Mouse (Mus musculus) C2C12 (cell line): Measurements from ENCODE around the gene Ehf. TPM values are rescaled to one million over a fixed set of nuclear protein-coding genes. Genes with fewer than 3 reads are reported as not detected.

Experiments
- H3K27me3 ChIP-seq: one replicate; pipeline ENCODE4 v1.6.1; 2011; ENCODE audit not compliant: control insufficient read depth, insufficient read depth, insufficient read length
- H3K36me3 ChIP-seq: one replicate; pipeline ENCODE4 v1.6.1; 2011; ENCODE audit not compliant: control insufficient read depth, insufficient read depth
- H3K4me3 ChIP-seq: one replicate; pipeline ENCODE4 v1.5.1; 2011; ENCODE audit warnings: mild to moderate bottlenecking, control low read depth; ENCODE audit not compliant: poor library complexity, insufficient read depth, severe bottlenecking
- H3K79me2 ChIP-seq: one replicate; pipeline ENCODE4 v1.6.1; 2011; ENCODE audit not compliant: control insufficient read depth, insufficient read depth
- H3K79me3 ChIP-seq: one replicate; pipeline ENCODE4 v1.6.1; 2011; ENCODE audit warnings: low read depth, control low read depth
- H3ac ChIP-seq: one replicate; pipeline ENCODE3; 2011; ENCODE audit warnings: low read depth; ENCODE audit not compliant: control insufficient read depth, insufficient read length
- CEBPB ChIP-seq: IDR thresholded peaks from one replicate; pipeline ENCODE4 v1.6.1; 2011; ENCODE audit warnings: low read depth, mild to moderate bottlenecking, control low read depth, moderate library complexity
- CTCF ChIP-seq: IDR thresholded peaks from one replicate; pipeline ENCODE4 v1.5.1; 2011; ENCODE audit not compliant: control insufficient read depth, insufficient read depth, insufficient read length
- FOSL1 ChIP-seq: IDR thresholded peaks from one replicate; pipeline ENCODE4 v1.8.0; 2011; ENCODE audit warnings: mild to moderate bottlenecking, low read length; ENCODE audit not compliant: poor library complexity, insufficient read depth, severe bottlenecking
- MAX ChIP-seq: IDR thresholded peaks from one replicate; pipeline ENCODE4 v1.6.1; 2011; ENCODE audit warnings: mild to moderate bottlenecking, control low read depth
- MYOD1 ChIP-seq: IDR thresholded peaks from one replicate; pipeline ENCODE4 v1.6.1; 2011; ENCODE audit warnings: low read depth; ENCODE audit not compliant: control insufficient read depth, insufficient read length
- MYOG ChIP-seq: IDR thresholded peaks from one replicate; pipeline ENCODE4 v1.6.1; 2011; ENCODE audit not compliant: control insufficient read depth, insufficient read length; ENCODE audit errors: extremely low read depth
- USF1 ChIP-seq: IDR thresholded peaks from one replicate; pipeline ENCODE4 v1.6.1; 2011; ENCODE audit warnings: low read depth, mild to moderate bottlenecking, control low read depth, moderate library complexity
- polyA plus RNA-seq: library from polyadenylated mRNA; unstranded; fragments of >200 nt; fragmentation: generic; extraction: Trizol; gene quantifications from one replicate; pipeline ENCODE4 v1.2.1, GENCODE M21; 2012; ENCODE audit warnings: missing spikeins

Gene Ehf
- polyA plus RNA-seq, 1 experiment = not detected

DNA sequence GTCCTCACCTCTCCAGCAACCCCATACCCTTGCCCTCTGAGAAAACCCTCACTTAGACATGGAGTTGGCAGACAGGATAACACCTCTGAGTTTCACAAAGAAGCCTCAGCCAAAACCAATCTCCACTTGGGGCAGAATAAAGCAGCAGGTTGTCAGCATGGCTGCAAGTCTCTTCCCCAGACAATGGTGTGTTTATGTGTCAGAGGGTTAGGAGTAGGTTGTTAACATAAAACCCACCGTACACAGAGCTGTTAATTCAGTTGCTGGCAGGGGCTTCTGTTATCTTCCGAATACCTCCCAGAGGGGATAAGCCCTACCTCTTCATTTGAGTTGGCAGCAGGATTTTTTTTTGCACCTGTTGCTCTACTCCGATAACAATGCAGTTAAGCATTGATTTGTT lies 9.9 kb downstream of the Ehf start:
- TF ChIP-seq CEBPB = no peak
- Histone ChIP-seq H3K79me3 (no peaks in the 10 kb centered on the region), H3K36me3 (no peaks in the 10 kb centered on the region), H3K79me2 (no peaks in the 10 kb centered on the region), H3K4me3 (no peak overlapping the region), H3ac (no peak overlapping the region), H3K27me3 (peaks cover 30% of the 10 kb centered on the region)

- H3K27me3 ChIP-seq = peaks cover 34% of the 10 kb centered on the region
- no peak overlapping the region for H3K4me3 ChIP-seq
- H3K79me2 ChIP-seq = no peaks in the 10 kb centered on the region
- no peak overlapping the region for H3ac ChIP-seq
- no peaks in the 10 kb centered on the region for H3K36me3 ChIP-seq
- H3K79me3 ChIP-seq = no peaks in the 10 kb centered on the region
- TF ChIP-seq USF1 (no peak), MYOD1 (no peak), CTCF (no peak), CEBPB (no peak), FOSL1 (no peak), MAX (no peak), MYOG (no peak)
These were observed 12.3 kb downstream of the Ehf start for GRCm38 (mm10) chr2:103290705-103291269.

DNA sequence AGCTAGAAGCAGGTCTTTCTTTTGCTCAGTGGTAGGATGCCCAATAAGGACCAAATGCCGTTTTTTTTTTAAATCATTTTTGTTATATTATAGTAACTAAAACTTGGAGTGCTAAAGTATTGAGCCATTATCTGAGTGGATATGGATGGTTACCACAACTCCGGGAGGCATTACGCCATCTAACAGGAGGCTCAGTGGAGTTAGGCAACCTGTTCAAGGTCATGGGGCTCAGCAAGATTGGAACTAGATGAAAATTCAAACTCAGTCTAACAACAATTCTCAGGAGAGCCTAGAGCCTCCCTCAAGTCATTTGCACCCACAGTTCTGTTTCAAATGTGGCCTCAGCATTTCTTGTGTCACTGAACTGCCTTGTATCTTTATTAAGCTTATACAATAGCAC lies 12.9 kb downstream of the Ehf start:
- Histone ChIP-seq H3K4me3 (no peak overlapping the region), H3K27me3 (peaks cover 32% of the 10 kb centered on the region), H3K36me3 (no peaks in the 10 kb centered on the region), H3K79me3 (no peaks in the 10 kb centered on the region), H3ac (no peak overlapping the region), H3K79me2 (no peaks in the 10 kb centered on the region)
- TF ChIP-seq MAX = no peak
- TF ChIP-seq CEBPB = no peak
- TF ChIP-seq CTCF = no peak
- no peak for TF ChIP-seq FOSL1
- TF ChIP-seq MYOG = no peak
- TF ChIP-seq MYOD1 = no peak
- TF ChIP-seq USF1 = no peak

DNA sequence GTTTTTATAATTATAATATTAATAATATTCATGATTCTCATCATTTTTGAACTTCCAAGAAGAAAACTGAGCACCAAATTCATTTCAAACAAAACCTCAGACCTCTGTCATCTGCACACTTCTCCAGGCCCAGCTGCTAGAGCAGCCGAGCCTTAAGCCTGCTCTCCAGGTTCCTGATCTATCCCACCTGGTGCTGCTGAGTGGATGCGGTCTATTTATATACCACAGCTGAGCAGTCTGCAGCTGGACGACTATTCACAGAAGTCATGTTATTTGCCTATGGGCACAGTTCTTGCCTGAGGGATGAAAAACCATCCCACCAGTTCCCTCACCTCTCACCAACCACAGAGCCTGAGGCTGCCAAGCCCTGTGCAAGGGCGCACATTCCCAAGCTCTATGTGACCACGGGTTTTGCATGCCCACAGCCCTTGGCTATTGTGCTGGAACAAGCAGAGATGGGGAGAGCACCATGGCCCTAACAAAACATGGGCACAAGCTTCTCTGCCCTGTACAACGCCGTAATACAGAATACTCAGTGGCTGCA lies 13.6 kb downstream of the Ehf start:
- Histone ChIP-seq H3K36me3 (no peaks in the 10 kb centered on the region), H3ac (no peak overlapping the region), H3K27me3 (peaks cover 32% of the 10 kb centered on the region), H3K79me3 (no peaks in the 10 kb centered on the region), H3K4me3 (no peak overlapping the region), H3K79me2 (no peaks in the 10 kb centered on the region)
- TF ChIP-seq MAX = no peak
- TF ChIP-seq CEBPB = no peak
- TF ChIP-seq FOSL1 = no peak
- TF ChIP-seq CTCF = no peak
- no peak for TF ChIP-seq MYOD1
- TF ChIP-seq USF1 = no peak
- TF ChIP-seq MYOG = no peak

DNA sequence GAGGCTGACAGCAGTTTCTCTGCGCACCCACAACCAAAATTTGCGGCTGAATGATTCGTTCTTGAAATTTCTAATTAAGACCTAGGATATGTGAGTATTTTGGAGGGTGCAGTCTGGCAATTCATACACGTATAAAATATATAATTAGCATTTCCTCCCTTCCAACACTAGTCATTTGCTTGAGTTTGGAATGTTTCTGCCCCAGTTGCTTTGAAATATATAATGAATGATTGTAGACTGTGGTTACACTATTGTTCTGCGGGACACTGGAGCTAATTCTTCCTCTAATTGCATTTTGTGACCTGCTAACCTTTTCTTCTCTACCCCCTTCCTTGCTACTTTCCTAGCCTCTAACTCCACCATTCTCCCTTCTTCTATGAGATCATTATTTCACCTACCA lies 15.4 kb downstream of the Ehf start:
- no peak for TF ChIP-seq CTCF
- no peak for TF ChIP-seq CEBPB
- TF ChIP-seq USF1 = no peak
- no peak for TF ChIP-seq MYOD1
- TF ChIP-seq FOSL1 = no peak
- no peak for TF ChIP-seq MAX
- TF ChIP-seq MYOG = no peak
- Histone ChIP-seq H3K4me3 (no peak overlapping the region), H3ac (no peak overlapping the region), H3K27me3 (peaks cover 28% of the 10 kb centered on the region), H3K79me3 (no peaks in the 10 kb centered on the region), H3K36me3 (no peaks in the 10 kb centered on the region), H3K79me2 (no peaks in the 10 kb centered on the region)

DNA sequence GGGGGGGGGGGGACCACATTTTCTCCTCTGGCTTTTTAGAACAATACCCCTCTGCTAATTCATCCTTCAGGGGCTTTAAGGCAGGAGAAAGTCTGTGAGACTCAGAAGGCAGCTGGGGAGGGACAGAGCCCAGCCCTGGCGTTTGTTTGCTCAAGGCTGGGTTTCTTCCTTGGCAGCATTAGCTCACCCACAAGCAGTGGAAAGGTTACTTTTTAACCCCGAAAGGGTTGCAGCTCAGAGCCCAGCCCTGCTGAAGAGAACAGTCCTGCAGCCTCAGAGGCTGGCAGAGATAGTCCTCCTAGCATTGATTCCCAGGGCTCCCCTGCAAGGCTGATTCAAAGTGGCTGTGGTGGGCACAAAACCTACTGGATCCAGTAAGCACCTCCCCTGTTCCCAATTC lies 17.5 kb downstream of the Ehf start:
- no peaks in the 10 kb centered on the region for H3K79me3 ChIP-seq
- peaks cover 29% of the 10 kb centered on the region for H3K27me3 ChIP-seq
- H3K79me2 ChIP-seq = no peaks in the 10 kb centered on the region
- H3K36me3 ChIP-seq = no peaks in the 10 kb centered on the region
- no peak overlapping the region for H3ac ChIP-seq
- H3K4me3 ChIP-seq = no peak overlapping the region
- no peak for TF ChIP-seq CEBPB
- TF ChIP-seq MAX = no peak
- TF ChIP-seq MYOD1 = no peak
- no peak for TF ChIP-seq USF1
- TF ChIP-seq FOSL1 = no peak
- TF ChIP-seq MYOG = no peak
- TF ChIP-seq CTCF = no peak
